In the genomic region with DNA sequence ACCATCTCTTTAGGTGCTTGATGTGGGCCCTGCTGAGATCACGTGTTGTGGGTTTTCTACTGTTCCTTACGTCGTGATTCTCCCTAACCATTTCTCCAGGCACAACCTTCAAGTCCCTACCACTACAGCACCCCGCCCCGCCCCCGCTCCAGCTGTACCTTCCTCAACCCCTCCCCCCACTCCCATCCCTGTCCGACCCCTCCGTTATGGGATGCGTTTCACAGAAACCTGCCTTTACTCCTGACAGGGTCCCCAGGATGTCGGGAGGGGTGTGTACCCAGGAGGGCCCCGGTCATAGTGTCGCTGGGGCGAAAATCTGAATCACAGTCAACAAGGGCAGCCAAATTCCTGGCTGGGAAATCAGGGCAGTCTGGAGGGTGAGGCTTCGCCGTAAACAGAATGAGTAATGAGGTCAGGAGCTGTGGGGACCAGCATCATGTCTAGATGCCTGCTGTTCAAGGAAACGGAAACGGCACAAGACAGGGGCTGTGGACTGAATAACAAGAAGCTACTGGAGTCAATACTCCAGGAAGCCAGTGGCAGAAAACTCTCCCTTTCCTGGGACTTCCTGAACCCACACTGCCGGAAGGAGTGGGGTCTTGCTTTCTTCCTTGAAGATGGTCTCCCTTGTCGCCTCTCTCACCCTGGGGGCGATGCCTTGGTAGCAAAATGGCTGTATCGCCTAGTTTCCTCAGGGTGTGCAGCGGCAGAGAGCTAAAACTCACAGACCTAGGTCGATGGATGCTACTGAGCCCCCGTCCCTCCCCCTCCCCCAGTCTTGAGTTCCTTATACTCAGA, we compare ENCODE assay signal across 8 mouse cellular contexts. TPM values are rescaled to one million over a fixed set of nuclear protein-coding genes. Genes with fewer than 3 reads are reported as not detected.
DNase-seq lines count a peak whose midpoint lies in the region; ATAC-seq and TF ChIP-seq lines count a peak whose summit lies in the region.

No protein-coding gene starts in this region.

- no peak for TF ChIP-seq CTCF in liver, adult 2 months (IDR thresholded peaks at IDR 0.05; ENCODE audit: low read depth, low read length)

- no peaks in the 10 kb centered on the region for H3K36me3 ChIP-seq in forebrain, embryonic 15.5 days
- no peaks in the 10 kb centered on the region for H3K36me3 ChIP-seq in hindbrain, embryonic 15.5 days
- H3K36me3 ChIP-seq in liver, adult 2 months (ENCODE audit: control insufficient read depth, insufficient read depth, low read length) = no peaks in the 10 kb centered on the region

- peak; percentile 18; the same call in 1 of the 2 replicates for ATAC-seq in forebrain, embryonic 15.5 days (replicated peaks)
- ATAC-seq in hindbrain, embryonic 15.5 days (ENCODE audit: low FRiP score, low read depth) = peak; percentile 72

- no peaks in the 10 kb centered on the region for H3K79me2 ChIP-seq in liver, adult 2 months (ENCODE audit: control insufficient read depth, insufficient read depth, low read length)

- H3K27me3 ChIP-seq in forebrain, embryonic 15.5 days = 0 out of 2 replicates have a peak, but pooled peaks cover 3% of the 10 kb centered on the region
- H3K27me3 ChIP-seq in hindbrain, embryonic 15.5 days = 0 out of 2 replicates have a peak, but pooled peaks cover 5% of the 10 kb centered on the region
- H3K27me3 ChIP-seq in liver, adult 2 months (ENCODE audit: control insufficient read depth, insufficient read depth, low read length) = no peaks in the 10 kb centered on the region

- peak overlapping the region; percentile 45 for H3K4me2 ChIP-seq in forebrain, embryonic 15.5 days (replicated peaks)
- H3K4me2 ChIP-seq in hindbrain, embryonic 15.5 days = peak overlapping the region; percentile 55

- no peak for TF ChIP-seq POLR2A in liver, adult 2 months (IDR thresholded peaks at IDR 0.05; ENCODE audit: extremely low read depth, insufficient read depth, low read length)

- H3K9ac ChIP-seq in forebrain, embryonic 15.5 days (replicated peaks) = 0 out of 2 replicates have a peak overlapping the region, but pooled peaks have one; percentile 17
- peak overlapping the region; percentile 34 for H3K9ac ChIP-seq in hindbrain, embryonic 15.5 days
- no peak overlapping the region for H3K9ac ChIP-seq in liver, adult 2 months (ENCODE audit: low read depth, low read length)

- WGBS in forebrain, embryonic 15.5 days = 6% methylated on average over 24 of the region's 24 CpGs
- 3% methylated on average over 24 of the region's 24 CpGs for WGBS in hindbrain, embryonic 15.5 days
- WGBS in liver, adult 2 months = 21% methylated on average over 24 of the region's 24 CpGs

- no peaks in the 10 kb centered on the region for H3K9me3 ChIP-seq in forebrain, embryonic 15.5 days
- H3K9me3 ChIP-seq in hindbrain, embryonic 15.5 days = no peaks in the 10 kb centered on the region

- peak; percentile 97 for DNase-seq in heart, adult 11 months
- DNase-seq in heart, adult 8-10 months (ENCODE audit: low spot score) = no peak
- DNase-seq in cerebellum, adult 11 months = peak; percentile 50
- peak; percentile 58 for DNase-seq in liver, adult 2 months (ENCODE audit: extremely low read depth, low read depth, low spot score)
- DNase-seq in naive thymus-derived CD4-positive, alpha-beta T cell, adult 2 months (ENCODE audit: low read depth) = peak; percentile 65
- no peak for DNase-seq in right cerebral cortex, postnatal 14 days

- peaks cover 44% of the 10 kb centered on the region for H3K4me1 ChIP-seq in forebrain, embryonic 15.5 days
- peaks cover 33% of the 10 kb centered on the region for H3K4me1 ChIP-seq in hindbrain, embryonic 15.5 days (replicated peaks)
- peaks cover 28% of the 10 kb centered on the region for H3K4me1 ChIP-seq in liver, adult 2 months (ENCODE audit: control insufficient read depth, insufficient read depth, low read length)

- peak overlapping the region; percentile 25 for H3K4me3 ChIP-seq in forebrain, embryonic 15.5 days
- peak overlapping the region; percentile 23; the same call in 1 of the 2 replicates for H3K4me3 ChIP-seq in hindbrain, embryonic 15.5 days
- H3K4me3 ChIP-seq in liver, adult 2 months (ENCODE audit: insufficient read depth, low read depth, low read length) = no peak overlapping the region

- H3K27ac ChIP-seq in forebrain, embryonic 15.5 days (replicated peaks) = peak overlapping the region; percentile 55
- peak overlapping the region; percentile 76 for H3K27ac ChIP-seq in hindbrain, embryonic 15.5 days (replicated peaks)
- peak overlapping the region; percentile 25 for H3K27ac ChIP-seq in liver, adult 2 months (replicated peaks; ENCODE audit: insufficient read depth, low read depth, low read length)

RNA-seq across cellular contexts. Expression of gene Pim1, which starts 31.0 kb away (rescaled TPM):
- 10 to 100 TPM; 16.0 to 22.3 (median 17.4) TPM for total RNA-seq in heart, adult 8-10 months (2022)
- 15.6 and 17.7 TPM in 2 replicates for polyA plus RNA-seq in forebrain, embryonic 15.5 days (2015; fragmentation: Nextera tagmentation; extraction: Ambion mirVana)
- polyA plus RNA-seq in hindbrain, embryonic 15.5 days (2015; fragmentation: Nextera tagmentation; extraction: Ambion mirVana) = 8.4 and 8.9 TPM in 2 replicates
- total RNA-seq in liver, adult 2 months (2014; rRNA removed) = 8.9 and 9.5 TPM in 2 replicates
- 16.0 and 16.4 TPM in 2 replicates for polyA plus RNA-seq in liver, adult 2 months (2012; rRNA removed)

Comparison
In these comparisons a context has a peak if more than half of its experiments do, and no peak if none do; other contexts are left out.
1. DNase-seq: peak in heart, adult 11 months (single experiment), cerebellum, adult 11 months (single experiment), liver, adult 2 months (single experiment) and naive thymus-derived CD4-positive, alpha-beta T cell, adult 2 months (single experiment); none in heart, adult 8-10 months (single experiment) and right cerebral cortex, postnatal 14 days (single experiment).
2. H3K27ac ChIP-seq: peak in every context shown above with its lines; median percentile 76 in hindbrain, embryonic 15.5 days; 55 in forebrain, embryonic 15.5 days; 25 in liver, adult 2 months.